Mouse (Mus musculus) olfactory bulb, adult 2 months (tissue): ENCODE results near the gene Mxd1.

Experiments used
- CTCF ChIP-seq: fragments of 200-500 bp; IDR thresholded peaks from 2 replicates; pipeline ENCODE4 v1.5.1; 2012; ENCODE audit warnings: low read depth, mild to moderate bottlenecking, low read length, moderate library complexity; ENCODE audit not compliant: insufficient read depth
- POLR2A ChIP-seq: fragments of 200-500 bp; IDR thresholded peaks from 2 replicates; pipeline ENCODE4 v1.6.1; 2012; ENCODE audit warnings: mild to moderate bottlenecking, low read depth, low read length, moderate library complexity; ENCODE audit not compliant: insufficient read depth

- TF ChIP-seq CTCF: no peak
- TF ChIP-seq POLR2A: no peak
Observed at GRCm38 (mm10) chr6:86669240-86669727, 323 bp upstream of the Mxd1 start.
